Mouse (Mus musculus) ES-Bruce4 (cell line): ENCODE data around the gene Nme7. TPM values are rescaled to one million over a fixed set of nuclear protein-coding genes. Genes with fewer than 3 reads are reported as not detected.
A peak's percentile ranks its signal among the peaks of the same experiment; 100 is the strongest.

Source experiments
- H3K27ac ChIP-seq: 2 replicates; pipeline ENCODE4 v1.5.1; 2012; ENCODE audit warnings: low read length, inconsistent platforms; ENCODE audit not compliant: insufficient read depth
- H3K27me3 ChIP-seq: 2 replicates; pipeline ENCODE4 v1.6.1; 2012; ENCODE audit warnings: mild to moderate bottlenecking, low read length, inconsistent platforms; ENCODE audit not compliant: control insufficient read depth, poor library complexity, insufficient read depth, severe bottlenecking
- H3K36me3 ChIP-seq: 2 replicates; pipeline ENCODE4 v1.6.1; 2012; ENCODE audit warnings: inconsistent platforms, mild to moderate bottlenecking, low read length, moderate library complexity; ENCODE audit not compliant: control insufficient read depth, poor library complexity, insufficient read depth, severe bottlenecking
- H3K4me1 ChIP-seq: one replicate; pipeline ENCODE4 v1.8.1; 2011; ENCODE audit warnings: low read length; ENCODE audit not compliant: control insufficient read depth, insufficient read depth
- H3K4me3 ChIP-seq: 2 replicates; pipeline ENCODE4 v1.5.1; 2011; ENCODE audit warnings: low read depth, mild to moderate bottlenecking, low read length
- H3K9ac ChIP-seq: 2 replicates; pipeline ENCODE4 v1.6.1; 2012; ENCODE audit warnings: low read depth, mild to moderate bottlenecking, inconsistent platforms; ENCODE audit not compliant: poor library complexity, severe bottlenecking
- H3K9me3 ChIP-seq: replicated peaks from 2 replicates; pipeline ENCODE4 v1.6.1; 2012; ENCODE audit warnings: mild to moderate bottlenecking, low read length, inconsistent platforms; ENCODE audit not compliant: control insufficient read depth, poor library complexity, insufficient read depth, severe bottlenecking
- CTCF ChIP-seq: IDR thresholded peaks from one replicate; pipeline ENCODE4 v1.8.1; 2011; ENCODE audit warnings: low read depth, low read length
- EP300 ChIP-seq: IDR thresholded peaks from 2 replicates; pipeline ENCODE4 v1.6.1; 2011; ENCODE audit warnings: low read depth, low read length; ENCODE audit not compliant: insufficient read depth
- POLR2A ChIP-seq: IDR thresholded peaks from one replicate; pipeline ENCODE4 v1.8.1; 2011; ENCODE audit warnings: low read length; ENCODE audit not compliant: insufficient read depth
- polyA plus RNA-seq: library from polyadenylated mRNA; stranded (reverse); fragments of >200 nt; gene quantifications from 2 replicates; pipeline ENCODE4 v1.2.4, GENCODE M21; 2011; ENCODE audit warnings: low read depth; ENCODE audit not compliant: missing spikeins, insufficient read depth, insufficient read length

Gene Nme7
- polyA plus RNA-seq, 1 experiment, result 48.8 TPM

GRCm38 (mm10) chr1:164459127-164459905 lies 155.4 kb downstream of the Nme7 start:
- Histone ChIP-seq H3K9me3 (no peaks in the 10 kb centered on the region), H3K36me3 (peaks cover 4% of the 10 kb centered on the region; the same call in 1 of the 2 replicates), H3K27me3 (no peaks in the 10 kb centered on the region), H3K27ac (no peak overlapping the region), H3K9ac (peak overlapping the region; percentile 87), H3K4me1 (peaks cover 6% of the 10 kb centered on the region), H3K4me3 (peak overlapping the region; percentile 83)
- TF ChIP-seq CTCF (no peak), EP300 (no peak), POLR2A (no peak)

GRCm38 (mm10) chr1:164460921-164461697 lies 157.2 kb downstream of the Nme7 start:
- H3K27me3 ChIP-seq, result no peaks in the 10 kb centered on the region
- no peak overlapping the region for H3K9ac ChIP-seq
- H3K4me3 ChIP-seq, result no peak overlapping the region
- peaks cover 3% of the 10 kb centered on the region for H3K4me1 ChIP-seq
- no peak overlapping the region for H3K27ac ChIP-seq
- H3K36me3 ChIP-seq, result no peaks in the 10 kb centered on the region
- H3K9me3 ChIP-seq, result no peaks in the 10 kb centered on the region
- no peak for TF ChIP-seq POLR2A
- no peak for TF ChIP-seq CTCF
- TF ChIP-seq EP300, result no peak

GRCm38 (mm10) chr1:164461726-164462125 lies 157.8 kb downstream of the Nme7 start:
- no peak overlapping the region for H3K4me3 ChIP-seq
- TF ChIP-seq CTCF, result no peak
- no peak for TF ChIP-seq EP300
- no peak for TF ChIP-seq POLR2A
- H3K27ac ChIP-seq, result no peak overlapping the region
- H3K36me3 ChIP-seq, result no peaks in the 10 kb centered on the region
- H3K27me3 ChIP-seq, result no peaks in the 10 kb centered on the region
- H3K4me1 ChIP-seq, result peaks cover 3% of the 10 kb centered on the region
- no peaks in the 10 kb centered on the region for H3K9me3 ChIP-seq
- no peak overlapping the region for H3K9ac ChIP-seq

- TF ChIP-seq EP300 (no peak), CTCF (no peak), POLR2A (no peak)
- H3K9me3 ChIP-seq, result no peaks in the 10 kb centered on the region
- no peak overlapping the region for H3K27ac ChIP-seq
- H3K4me3 ChIP-seq, result no peak overlapping the region
- no peaks in the 10 kb centered on the region for H3K27me3 ChIP-seq
- H3K4me1 ChIP-seq, result peaks cover 2% of the 10 kb centered on the region
- no peak overlapping the region for H3K9ac ChIP-seq
- no peaks in the 10 kb centered on the region for H3K36me3 ChIP-seq
Measured at GRCm38 (mm10) chr1:164467406-164467805, 163.5 kb downstream of the Nme7 start.

GRCm38 (mm10) chr1:164468329-164468728 lies 164.4 kb downstream of the Nme7 start:
- H3K9me3 ChIP-seq, result no peaks in the 10 kb centered on the region; the same call in 1 of the 2 replicates
- no peak overlapping the region for H3K9ac ChIP-seq
- no peaks in the 10 kb centered on the region for H3K36me3 ChIP-seq
- no peak overlapping the region for H3K27ac ChIP-seq
- TF ChIP-seq POLR2A (no peak), EP300 (no peak), CTCF (no peak)
- H3K27me3 ChIP-seq, result no peaks in the 10 kb centered on the region
- H3K4me1 ChIP-seq, result peaks cover 2% of the 10 kb centered on the region
- no peak overlapping the region for H3K4me3 ChIP-seq
